Mouse (Mus musculus): ENCODE data around the gene Tmem35b. TPM values are rescaled to one million over a fixed set of nuclear protein-coding genes. Genes with fewer than 3 reads are reported as not detected.
"Not testable (repeated sequence)": the region's sequence is repeated elsewhere in the genome, so short reads cannot be mapped to it uniquely, and the experiment has no call there.

Tmem35b gene
- total RNA-seq (2022), result 1 to 10 TPM; 3.7 to 6.2 (median 5.4) TPM

DNA sequence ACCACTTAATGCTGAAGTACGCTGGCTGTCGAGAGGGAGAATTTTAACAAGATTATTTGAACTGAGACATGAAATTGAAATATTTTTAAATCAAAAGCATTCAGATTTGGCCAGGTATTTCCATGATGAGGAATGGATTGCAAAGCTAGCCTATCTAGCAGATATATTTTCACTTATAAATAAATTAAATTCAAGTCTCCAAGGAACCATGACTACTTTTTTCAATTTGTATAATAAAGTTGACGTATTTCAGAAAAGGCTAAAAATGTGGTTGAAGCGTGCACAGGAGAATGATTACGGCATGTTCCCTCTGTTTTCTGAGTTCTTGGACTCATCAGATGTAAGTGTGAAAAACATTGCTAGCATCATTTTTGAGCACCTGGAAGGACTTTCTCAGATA, at the start of gene Tmem35b:
Tmem35b (plus strand) TSS at position 301 of the 400 bp plus-strand sequence.
- no peak for DNase-seq (ENCODE audit: low spot score in 2 of 2)

DNA sequence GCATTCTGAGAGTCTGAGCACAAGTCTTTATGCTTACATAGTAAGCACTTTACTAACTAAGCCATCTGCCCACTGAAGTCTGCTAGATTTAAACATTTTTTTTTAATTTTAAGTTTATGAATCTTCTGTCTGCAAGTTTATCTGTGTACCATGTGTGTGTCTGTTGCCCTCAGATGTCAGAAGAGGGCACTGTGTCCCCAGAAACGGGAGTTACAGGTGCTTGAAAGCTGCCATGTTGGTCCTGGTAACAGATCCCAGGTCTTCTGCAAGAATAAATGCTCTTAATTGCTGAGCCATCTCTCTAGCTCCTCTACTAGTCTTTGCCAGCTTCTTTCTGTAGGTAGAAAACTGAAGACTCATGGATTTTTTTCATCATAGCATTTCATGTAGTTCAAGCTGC, 48.6 kb upstream of the Tmem35b start:
- no peak for DNase-seq (ENCODE audit: low spot score in 2 of 2)

DNA sequence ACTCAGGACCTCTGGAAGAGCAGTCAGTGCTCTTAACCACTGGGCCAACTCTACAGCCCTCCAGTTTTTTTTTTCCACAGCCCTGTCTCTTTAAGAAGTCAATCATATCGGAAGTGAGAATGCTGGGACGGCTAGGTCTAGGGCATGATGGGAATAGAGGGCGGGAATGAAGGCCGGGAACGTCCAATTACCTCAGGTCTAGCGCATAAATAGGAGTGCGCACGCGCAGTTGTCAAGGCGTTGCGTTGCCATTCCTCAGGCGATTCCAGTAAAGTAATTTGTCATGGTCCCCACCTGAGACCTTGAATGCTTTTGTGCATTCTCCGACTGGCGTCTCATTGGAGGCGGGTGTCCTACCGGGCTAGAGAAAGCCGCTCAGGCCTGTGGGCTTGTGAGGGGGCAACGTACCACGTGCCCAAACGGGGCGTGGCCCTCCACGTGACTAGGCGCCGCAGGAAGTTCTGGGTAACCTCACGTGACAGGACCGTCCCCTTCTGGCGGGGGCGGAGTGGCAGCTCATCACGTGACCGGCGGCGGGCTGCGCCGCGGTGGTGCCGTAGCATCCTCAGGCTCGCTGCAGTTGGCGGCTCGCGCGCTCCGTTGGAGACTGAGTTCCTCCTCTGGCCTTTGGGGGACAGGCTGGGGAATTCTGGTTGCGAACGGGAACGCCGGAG, 46.5 kb upstream of the Tmem35b start, which contains the start of gene Zmym6:
Zmym6 (plus strand) TSS at position 509 of the 674 bp plus-strand sequence.
- DNase-seq (ENCODE audit: low spot score in 2 of 2), result peak; percentile 94 to 96

DNA sequence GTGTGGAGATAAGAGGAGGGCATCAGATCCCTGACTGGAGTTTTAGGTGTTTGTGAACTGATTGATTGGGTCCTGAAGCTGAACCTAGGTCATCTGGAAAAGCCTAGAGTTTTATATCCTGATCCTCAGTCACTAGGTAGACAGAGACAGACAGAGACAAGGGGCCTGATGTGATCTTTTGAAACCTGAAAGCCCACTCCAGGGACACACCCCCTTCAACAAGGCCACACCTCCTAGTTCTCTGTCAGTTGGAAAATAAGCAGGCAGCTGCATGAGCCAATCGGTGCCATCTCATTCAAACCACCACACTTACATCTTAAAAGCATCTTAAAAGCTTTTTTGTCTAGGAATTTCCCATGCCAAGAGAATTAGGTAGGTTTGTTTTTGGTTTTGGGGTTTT, 42.7 kb upstream of the Tmem35b start:
- DNase-seq (ENCODE audit: low spot score in 2 of 2), result no peak

DNA sequence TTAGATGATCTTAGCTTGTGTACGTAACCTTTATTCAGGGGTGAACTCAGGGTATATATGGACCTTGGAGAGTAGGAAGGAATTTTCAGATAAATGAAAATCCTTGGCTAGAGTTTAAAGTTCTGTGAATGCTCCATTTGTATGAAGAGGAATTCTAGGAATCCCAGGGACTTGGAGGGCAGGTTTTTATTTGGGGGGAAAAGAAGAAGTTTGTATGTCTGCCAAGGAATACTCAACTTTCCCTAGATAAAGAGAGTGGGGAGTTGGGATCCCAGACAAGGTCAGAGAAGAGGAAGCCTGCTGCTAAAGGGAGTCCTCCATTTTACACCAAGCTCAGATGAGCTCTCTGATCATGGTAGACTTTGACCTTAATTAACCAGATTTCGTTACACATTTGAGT, 40.4 kb upstream of the Tmem35b start:
- DNase-seq (ENCODE audit: low spot score in 2 of 2), result no peak

DNA sequence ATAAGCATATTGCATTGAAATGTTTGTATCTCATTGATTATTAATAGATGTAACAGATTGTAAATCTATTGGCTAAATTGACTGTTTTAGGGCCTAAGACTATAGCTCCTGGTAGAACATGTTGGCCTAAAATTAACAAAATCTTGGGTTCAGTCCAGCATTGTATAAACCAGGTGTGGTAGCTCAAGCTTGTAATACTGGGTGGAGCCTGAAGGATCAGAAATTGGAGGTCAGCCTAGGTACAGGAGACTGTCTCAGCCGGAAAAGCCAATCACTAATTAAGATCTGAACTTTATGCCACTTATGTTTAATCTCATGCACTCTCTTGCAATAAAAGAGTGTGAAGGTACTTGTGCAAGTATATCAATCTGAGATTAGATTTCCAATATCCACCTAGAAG, 37.7 kb upstream of the Tmem35b start:
- no peak for DNase-seq (ENCODE audit: low spot score in 2 of 2)

DNA sequence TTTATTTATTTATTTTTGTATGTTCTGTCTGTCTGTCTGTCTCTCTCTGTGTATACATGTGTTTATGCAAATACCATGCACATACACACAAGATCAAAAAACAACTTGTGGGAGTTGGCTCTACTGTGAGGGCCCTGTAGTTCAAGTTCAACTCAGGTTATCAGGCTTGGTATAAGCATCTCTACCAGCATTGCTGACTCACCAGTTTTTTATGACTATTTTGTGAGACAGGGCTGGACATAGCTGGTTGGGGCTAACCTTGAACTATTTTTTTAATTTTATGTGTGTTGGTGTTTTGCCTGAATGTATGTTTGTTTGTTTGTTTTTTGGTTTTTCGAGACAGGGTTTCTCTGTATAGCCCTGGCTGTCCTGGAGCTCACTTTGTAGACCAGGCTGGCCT, 32.3 kb upstream of the Tmem35b start:
- no peak for DNase-seq (ENCODE audit: low spot score in 2 of 2)

DNA sequence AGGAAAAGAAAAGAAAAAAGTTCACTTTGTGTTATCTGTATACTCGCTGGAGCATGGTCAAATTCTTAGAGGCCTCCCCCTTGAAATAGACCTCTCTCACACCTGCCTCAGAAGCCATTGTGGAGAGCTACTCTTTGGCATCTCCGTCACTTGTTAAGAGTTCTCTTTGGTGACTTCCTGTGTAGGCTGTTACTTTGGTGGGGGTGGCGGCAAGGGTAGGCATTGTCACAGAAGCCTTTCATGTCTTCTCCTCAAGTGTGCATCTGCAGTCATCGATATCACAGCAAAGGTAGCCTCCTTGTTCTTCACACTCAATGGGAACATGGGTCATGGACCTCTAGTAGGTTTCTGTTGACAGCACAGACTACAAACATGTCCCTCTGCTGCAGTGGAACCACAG, 28.4 kb upstream of the Tmem35b start:
- no peak for DNase-seq (ENCODE audit: low spot score in 2 of 2)

DNA sequence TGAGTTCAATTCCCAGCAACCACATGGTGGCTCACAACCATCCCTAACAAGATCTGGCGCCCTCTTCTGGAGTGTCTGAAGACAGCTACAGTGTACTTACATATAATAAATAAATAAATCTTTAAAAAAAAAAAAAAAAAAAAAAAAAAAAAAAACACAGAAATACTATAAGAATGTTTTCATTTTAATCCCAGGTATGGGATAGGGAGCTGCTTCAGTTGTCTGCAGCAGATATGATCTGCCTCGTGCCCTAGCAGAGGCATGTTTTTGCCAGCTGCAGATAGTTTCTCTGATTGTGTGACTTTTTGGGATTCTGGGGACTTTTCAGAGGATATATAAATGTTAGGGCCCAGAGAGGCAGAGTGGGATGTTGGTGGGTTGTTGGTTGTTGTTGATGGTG, 23.9 kb upstream of the Tmem35b start:
- not testable (repeated sequence) for DNase-seq (ENCODE audit: low spot score in 2 of 2)

DNA sequence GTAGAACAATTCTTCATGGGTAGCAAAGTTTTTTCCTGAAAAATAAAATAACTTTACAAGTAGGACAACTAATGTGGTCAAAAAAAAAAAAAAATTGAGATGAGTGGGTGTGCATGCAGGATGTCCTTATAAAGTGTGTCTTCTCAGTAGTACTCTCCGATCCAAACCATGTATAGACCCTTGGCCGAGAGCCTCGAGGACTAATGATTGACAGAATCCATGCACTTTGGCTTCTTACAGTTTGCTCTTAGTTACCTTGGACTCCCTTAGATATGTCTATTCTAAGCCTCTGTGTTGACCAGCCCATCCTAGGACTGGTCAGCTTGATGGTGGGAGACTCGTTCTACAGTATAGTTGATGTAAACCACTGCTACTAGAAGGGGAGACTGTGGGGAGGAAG, 15.9 kb upstream of the Tmem35b start:
- no peak for DNase-seq (ENCODE audit: low spot score in 2 of 2)

DNA sequence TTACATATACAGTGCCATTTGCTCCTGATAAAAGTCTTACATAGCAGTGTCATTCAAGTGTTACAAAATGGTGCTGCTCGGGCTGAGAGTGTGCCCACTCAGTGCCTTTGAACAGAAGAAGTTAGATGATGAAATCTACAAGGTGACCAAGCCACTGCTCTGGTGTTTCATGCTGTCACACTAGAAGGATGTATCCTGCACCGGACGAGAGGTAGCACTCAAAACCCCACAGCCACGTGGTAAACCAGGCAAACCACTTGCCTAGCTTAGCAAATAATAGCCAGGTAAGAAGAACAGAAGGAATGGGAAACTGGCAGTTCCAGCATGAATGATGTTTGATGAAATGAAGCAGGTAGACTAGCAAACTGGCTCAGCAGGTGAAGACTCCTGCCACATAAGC, 12.9 kb upstream of the Tmem35b start:
- DNase-seq (ENCODE audit: low spot score in 2 of 2), result no peak

DNA sequence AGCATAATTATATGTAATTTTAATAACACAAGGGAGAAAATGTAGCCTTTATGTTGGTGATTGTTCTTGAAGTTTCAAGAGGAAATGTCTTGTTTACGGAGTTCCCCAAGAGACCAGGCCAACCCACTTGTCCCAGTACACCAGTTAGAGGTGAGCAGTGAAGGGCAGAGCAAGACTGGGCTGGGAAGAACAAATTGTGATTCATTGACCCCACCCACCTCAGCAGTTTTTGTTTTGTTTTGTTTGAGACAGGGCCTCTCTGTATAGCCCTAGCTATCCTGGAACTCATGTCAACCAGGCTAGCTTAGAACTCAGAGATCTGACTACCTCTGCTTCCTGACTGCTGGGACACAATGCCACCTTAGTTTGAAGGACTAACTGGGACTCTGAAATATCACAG, 840 bp downstream of the Tmem35b start:
- DNase-seq (ENCODE audit: low spot score in 2 of 2), result no peak

DNA sequence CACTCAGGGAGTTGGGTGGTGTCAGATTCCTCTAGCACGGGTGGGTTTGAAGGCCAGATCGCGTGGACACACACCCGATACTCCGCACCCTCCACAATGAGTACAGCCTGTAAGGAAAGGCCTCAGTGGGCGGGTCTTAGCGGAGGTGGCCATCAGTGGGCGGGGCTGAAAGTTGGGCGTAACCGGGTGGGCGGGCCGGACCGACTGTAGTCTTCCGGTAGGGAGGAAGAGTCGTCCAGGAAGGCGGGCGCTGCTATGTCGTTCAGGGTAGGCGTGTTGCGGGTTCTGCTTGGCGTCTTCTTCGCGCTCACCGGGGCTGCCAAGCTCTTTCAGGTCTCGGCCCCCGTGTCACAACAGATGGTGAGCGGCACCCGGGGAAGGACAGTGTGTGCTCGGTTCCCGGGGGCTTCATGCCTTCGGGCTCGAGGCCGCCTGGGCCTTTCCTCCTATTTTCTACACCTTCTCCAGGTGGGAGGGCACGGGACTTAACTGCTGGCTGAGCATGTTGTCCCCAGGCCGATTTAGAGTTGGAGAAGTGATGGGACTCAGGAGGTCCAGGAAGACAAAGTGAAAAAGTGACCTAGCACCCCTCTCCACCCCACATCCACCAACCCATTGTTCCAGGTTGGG, 2.5 kb downstream of the Tmem35b start:
- peak; percentile 11 to 21 for DNase-seq (ENCODE audit: low spot score in 2 of 2)

DNA sequence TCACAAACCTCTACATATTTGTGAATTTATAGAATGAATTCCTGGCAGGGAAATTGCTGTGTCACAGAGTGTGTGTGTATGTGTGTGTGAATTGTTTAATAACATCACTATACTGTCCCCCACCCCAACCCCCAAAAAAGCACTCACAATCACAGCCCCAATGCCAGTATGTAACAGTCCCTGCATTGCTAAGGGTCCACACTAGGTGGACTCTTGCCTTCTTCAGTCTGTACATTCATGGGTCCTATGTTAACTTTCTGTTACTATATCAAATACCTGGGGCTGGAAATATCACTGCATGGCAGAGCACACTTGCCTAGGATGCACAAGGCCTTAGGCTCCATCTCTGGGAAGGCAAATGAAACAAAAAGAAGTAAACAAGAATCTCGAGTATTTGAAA, 11.2 kb downstream of the Tmem35b start:
- no peak for DNase-seq (ENCODE audit: low spot score in 2 of 2)

DNA sequence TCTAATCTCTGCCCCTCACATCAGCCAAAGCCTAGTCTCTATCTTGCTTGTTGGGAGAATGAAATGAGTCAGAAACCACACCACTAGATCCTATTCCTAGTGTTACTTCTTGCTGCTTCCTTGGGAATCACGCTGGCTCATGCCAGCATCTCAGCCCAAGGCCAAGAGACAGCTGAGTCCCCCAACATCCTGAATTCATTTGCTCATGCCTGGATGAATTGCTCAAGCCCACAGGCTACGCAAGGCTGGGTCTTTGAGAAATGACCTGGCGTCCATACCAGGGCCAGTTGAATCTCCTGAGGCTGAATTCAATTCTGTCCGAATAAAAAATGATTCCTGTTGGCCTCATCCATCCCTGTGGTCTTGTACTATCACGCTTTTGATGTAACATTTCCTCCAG, 14.1 kb downstream of the Tmem35b start:
- DNase-seq (ENCODE audit: low spot score in 2 of 2), result no peak

DNA sequence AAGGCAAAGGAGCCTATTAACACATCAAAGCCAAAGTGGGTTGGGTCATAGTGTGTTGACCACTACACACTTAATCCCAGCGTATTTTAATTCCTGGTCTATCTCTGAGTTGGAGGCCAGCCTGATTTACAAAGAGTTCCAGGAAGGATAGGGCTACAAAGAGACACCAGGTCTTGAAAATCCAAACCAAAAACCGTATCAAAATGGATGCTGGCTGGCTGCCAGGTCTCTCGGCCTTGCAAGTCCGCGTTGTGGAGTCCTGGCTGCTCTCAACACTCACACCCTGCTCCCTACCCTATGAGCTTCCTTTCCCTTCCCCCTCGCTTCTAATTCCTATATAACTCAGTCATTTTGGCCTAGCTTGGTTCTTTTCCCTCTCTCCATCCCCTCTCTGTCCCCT, 15.0 kb downstream of the Tmem35b start:
- no peak for DNase-seq (ENCODE audit: low spot score in 2 of 2)

DNA sequence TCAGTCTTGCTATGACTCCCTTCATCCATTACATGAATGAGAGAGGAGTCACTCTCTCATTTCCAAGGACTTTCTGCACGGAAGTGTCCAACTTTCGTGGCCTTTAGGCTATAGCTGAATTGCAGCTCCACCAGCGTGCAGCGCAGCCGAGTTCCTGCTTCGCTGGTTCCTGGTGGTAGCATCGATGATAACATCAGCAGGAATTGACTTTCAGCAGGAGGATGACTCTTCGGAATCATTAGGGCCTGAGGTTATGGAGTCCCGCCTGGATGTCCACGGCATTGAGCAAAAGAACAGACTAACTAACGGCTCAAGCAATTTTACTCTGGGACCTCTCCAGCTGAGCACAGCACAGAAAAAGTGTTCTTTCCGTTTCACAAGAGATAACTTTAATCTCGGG, 26.5 kb downstream of the Tmem35b start:
- no peak for DNase-seq (ENCODE audit: low spot score in 2 of 2)

DNA sequence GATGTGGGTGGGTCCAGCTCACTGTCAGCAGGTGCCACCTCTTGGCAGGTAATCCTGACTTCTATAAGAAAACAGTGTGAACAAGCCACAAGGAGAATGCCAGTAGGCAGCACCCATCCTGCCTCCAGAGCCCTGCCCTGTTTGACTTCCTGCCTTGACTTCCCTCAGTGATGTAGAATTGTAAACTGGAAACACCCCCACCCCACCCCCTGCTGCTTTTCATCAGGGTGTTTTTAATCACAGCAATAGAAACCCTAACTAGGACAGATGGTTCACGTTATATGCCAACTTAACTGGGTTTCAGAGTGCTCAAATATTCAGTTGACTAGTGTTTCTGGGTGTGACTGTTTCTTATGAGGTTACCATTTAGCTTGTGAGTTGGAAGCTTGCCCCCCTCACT, 29.9 kb downstream of the Tmem35b start:
- no peak for DNase-seq (ENCODE audit: low spot score in 2 of 2)

DNA sequence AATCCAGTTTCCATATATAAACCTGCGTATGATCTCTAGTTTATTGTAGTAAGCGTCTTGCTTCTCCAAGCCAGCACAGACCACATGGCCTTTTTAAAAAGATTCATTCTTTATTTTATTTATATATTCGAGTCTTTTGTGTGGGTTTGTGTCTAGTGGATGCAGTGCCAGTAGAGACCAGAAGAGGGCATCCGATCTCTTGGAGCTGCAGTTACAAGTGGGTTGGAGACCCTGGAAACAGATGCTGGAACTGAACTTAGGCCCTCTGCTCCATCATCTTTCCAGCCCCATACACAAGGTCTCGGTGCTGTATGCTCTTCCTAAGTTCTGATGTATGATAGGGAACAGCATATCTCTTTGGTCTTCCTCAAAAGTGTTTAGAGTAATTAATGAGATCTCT, 32.3 kb downstream of the Tmem35b start:
- DNase-seq (ENCODE audit: low spot score in 2 of 2), result no peak

DNA sequence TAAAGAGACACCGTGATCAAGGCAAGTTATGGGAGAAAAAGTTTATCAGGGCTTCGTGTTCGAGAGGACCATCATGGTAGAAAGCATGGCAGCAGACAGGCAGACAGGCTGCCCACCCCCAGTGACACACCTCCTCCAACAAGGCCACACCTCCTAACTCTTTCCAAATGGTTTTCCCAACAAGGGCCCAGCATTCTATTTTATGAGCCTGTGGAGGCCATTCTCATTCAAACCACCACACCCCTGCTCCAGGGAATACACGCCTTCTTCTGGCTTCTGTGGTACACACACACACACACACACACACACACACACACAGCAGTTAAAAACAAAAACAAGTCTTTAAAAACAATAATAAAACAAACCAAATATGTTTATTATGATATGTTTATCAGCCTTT, 34.3 kb downstream of the Tmem35b start:
- DNase-seq (ENCODE audit: low spot score in 2 of 2), result no peak

DNA sequence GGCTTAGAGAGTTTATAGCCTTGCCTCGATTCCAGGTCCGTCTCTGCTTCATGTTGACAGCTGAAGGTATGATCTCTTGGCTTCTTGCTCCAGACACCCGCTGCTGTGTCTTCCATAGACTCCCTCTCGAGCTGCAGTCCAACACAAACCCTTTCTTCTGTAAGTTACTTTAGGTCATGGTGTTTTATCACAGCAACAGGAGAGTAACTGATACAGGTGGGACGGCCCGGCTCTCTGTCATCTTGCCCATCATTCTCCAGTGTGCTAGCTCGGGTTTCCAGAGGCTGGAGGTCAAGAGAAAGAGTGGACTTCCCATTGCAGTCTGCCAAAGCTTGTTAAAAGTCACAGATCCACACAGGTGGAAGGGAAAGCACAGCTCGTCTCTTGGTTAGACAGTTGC, 40.4 kb downstream of the Tmem35b start:
- no peak for DNase-seq (ENCODE audit: low spot score in 2 of 2)

DNA sequence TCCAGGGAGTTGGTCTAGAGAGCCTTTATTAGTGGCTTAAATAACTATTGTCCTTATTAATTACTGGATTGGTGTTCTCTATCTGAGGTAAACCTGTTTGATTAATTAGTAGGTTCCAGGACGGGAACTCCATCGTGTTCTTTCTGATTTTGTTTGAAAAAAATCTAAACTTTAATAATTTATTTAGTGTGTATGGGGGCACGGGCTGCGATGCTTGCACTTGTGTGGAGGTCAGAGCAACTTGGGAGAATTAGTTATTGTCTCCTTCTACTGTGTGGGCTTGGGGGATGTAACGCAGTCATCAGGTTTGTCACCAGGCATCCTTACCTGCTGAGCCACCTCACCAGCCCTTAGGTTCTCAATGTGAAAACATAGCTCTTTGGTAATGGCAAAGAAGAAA, 43.6 kb downstream of the Tmem35b start:
- no peak for DNase-seq (ENCODE audit: low spot score in 2 of 2)

DNA sequence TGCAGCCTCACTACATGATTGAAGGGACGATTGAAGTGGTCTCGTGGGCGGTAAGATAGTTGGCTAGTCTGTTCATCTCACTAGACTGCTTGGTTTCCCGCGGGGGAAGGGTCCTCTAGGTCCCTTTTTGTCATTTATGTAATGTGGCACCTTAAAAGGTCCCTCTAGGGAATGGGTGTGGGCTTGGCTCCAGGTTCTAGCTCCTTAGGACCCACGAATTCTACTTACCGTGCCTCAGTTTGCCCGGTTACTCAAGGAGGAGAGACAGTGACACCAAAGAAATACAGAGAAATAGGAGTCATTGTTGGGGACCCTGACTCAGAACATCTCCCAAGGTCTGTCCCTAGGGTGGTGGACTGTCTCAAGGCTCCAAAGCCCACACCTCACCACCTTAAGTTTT, 44.2 kb downstream of the Tmem35b start:
- no peak for DNase-seq (ENCODE audit: low spot score in 2 of 2)

Measured in layer of hippocampus, adult 8-10 months (tissue).